ENCODE assay signal across 16 mouse cellular contexts in the genomic region with DNA sequence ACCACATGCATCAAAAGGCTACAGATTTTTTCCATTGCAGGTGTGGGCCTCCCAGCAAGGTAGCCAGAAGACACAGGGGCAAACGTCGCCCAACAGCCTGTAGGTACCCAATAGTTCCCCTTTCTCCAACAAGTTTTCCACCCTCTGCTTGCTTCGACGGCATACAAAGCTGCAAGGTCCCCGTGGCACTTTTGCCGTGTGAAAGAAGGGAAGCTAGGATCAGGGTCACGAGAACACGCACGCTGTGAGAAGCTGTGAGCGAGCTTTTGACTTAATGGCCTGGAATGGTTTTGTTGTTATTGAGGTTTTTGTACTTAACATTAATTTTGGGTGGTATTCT. TPM values are rescaled to one million over a fixed set of nuclear protein-coding genes. Genes with fewer than 3 reads are reported as not detected.
DNase-seq lines count a peak whose midpoint lies in the region; ATAC-seq and TF ChIP-seq lines count a peak whose summit lies in the region.
"Had no signal": no experiment of that assay in that cellular context is flagged by ENCODE, and none has a peak within 500 bp of the region (broad histone marks: within the 10 kb centered on the region; RNA-seq: fewer than 3 reads in every experiment).

No protein-coding gene starts in this region.

- H3K4me2 ChIP-seq in forebrain, postnatal 0 days (ENCODE audit: low read depth) = no peak overlapping the region
- H3K4me2 ChIP-seq in forebrain, embryonic 16.5 days (ENCODE audit: low read length) = no peak overlapping the region
- H3K4me2 ChIP-seq in limb, embryonic 14.5 days (replicated peaks; ENCODE audit: low read depth, low read length, severe bottlenecking) = 0 out of 2 replicates have a peak overlapping the region, but pooled peaks have one; percentile 26

- no peak for DNase-seq in forebrain, embryonic 10.5 days (ENCODE audit: extremely low spot score, low spot score)
- no peak for DNase-seq in forebrain, postnatal 0 days
- no peak for DNase-seq in embryonic facial prominence, embryonic 10.5 days (ENCODE audit: low spot score)
- no peak for DNase-seq in limb, embryonic 14.5 days (ENCODE audit: low spot score)
- DNase-seq in layer of hippocampus, adult 9-11 months = no peak
- DNase-seq in cerebellum, postnatal 14 days = no peak
- DNase-seq in gastrocnemius, postnatal 25 days = no peak
- DNase-seq: cerebellum, adult 11-12 months; kidney, adult 8-10 months; lung, adult 2 months had no signal

- H3K36me3 ChIP-seq in forebrain, embryonic 10.5 days (replicated peaks) = no peaks in the 10 kb centered on the region
- no peaks in the 10 kb centered on the region for H3K36me3 ChIP-seq in forebrain, postnatal 0 days (ENCODE audit: insufficient read depth)
- no peaks in the 10 kb centered on the region for H3K36me3 ChIP-seq in embryonic facial prominence, embryonic 10.5 days (replicated peaks)
- no peaks in the 10 kb centered on the region for H3K36me3 ChIP-seq in forebrain, embryonic 16.5 days (ENCODE audit: control insufficient read depth, insufficient read depth)
- no peaks in the 10 kb centered on the region for H3K36me3 ChIP-seq in limb, embryonic 14.5 days (ENCODE audit: control insufficient read depth, insufficient read depth, low read length)
- H3K36me3 ChIP-seq: heart, embryonic 12.5 days; limb, embryonic 15.5 days had no signal

- ATAC-seq in forebrain, postnatal 0 days = no peak
- 0 out of 2 replicates have a peak, but pooled peaks have one; percentile 2 for ATAC-seq in forebrain, embryonic 16.5 days
- no peak for ATAC-seq in limb, embryonic 14.5 days (ENCODE audit: low FRiP score, low read depth)

- no peaks in the 10 kb centered on the region for H3K9me3 ChIP-seq in forebrain, embryonic 10.5 days
- no peaks in the 10 kb centered on the region for H3K9me3 ChIP-seq in forebrain, postnatal 0 days (ENCODE audit: low read length)
- H3K9me3 ChIP-seq in embryonic facial prominence, embryonic 10.5 days = no peaks in the 10 kb centered on the region
- H3K9me3 ChIP-seq in forebrain, embryonic 16.5 days (ENCODE audit: control insufficient read depth, low read length) = no peaks in the 10 kb centered on the region
- H3K9me3 ChIP-seq in limb, embryonic 14.5 days (ENCODE audit: control insufficient read depth, low read length) = no peaks in the 10 kb centered on the region
- H3K9me3 ChIP-seq: heart, embryonic 12.5 days; limb, embryonic 15.5 days had no signal

- TF ChIP-seq POLR2A in limb, embryonic 14.5 days (IDR thresholded peaks at IDR 0.05; ENCODE audit: borderline replicate concordance, extremely low read depth, insufficient read depth, insufficient read length) = no peak

- H3K4me3 ChIP-seq in forebrain, embryonic 10.5 days = no peak overlapping the region
- H3K4me3 ChIP-seq in forebrain, postnatal 0 days (ENCODE audit: low read depth, low read length) = no peak overlapping the region
- no peak overlapping the region for H3K4me3 ChIP-seq in embryonic facial prominence, embryonic 10.5 days
- no peak overlapping the region for H3K4me3 ChIP-seq in forebrain, embryonic 16.5 days (replicated peaks; ENCODE audit: low read length)
- H3K4me3 ChIP-seq in limb, embryonic 14.5 days (replicated peaks; ENCODE audit: low read length) = no peak overlapping the region
- H3K4me3 ChIP-seq: erythroblast, embryonic 14.5 days; limb, embryonic 15.5 days had no signal

- no peak overlapping the region for H3K9ac ChIP-seq in forebrain, postnatal 0 days
- no peak overlapping the region for H3K9ac ChIP-seq in forebrain, embryonic 16.5 days (replicated peaks; ENCODE audit: low read depth, low read length)
- H3K9ac ChIP-seq in limb, embryonic 14.5 days (ENCODE audit: low read depth, low read length, severe bottlenecking) = no peak overlapping the region
- H3K9ac ChIP-seq: heart, embryonic 12.5 days; limb, embryonic 15.5 days had no signal

- peaks cover 21% of the 10 kb centered on the region for H3K4me1 ChIP-seq in forebrain, embryonic 10.5 days
- H3K4me1 ChIP-seq in forebrain, postnatal 0 days (ENCODE audit: insufficient read depth) = no peaks in the 10 kb centered on the region
- H3K4me1 ChIP-seq in embryonic facial prominence, embryonic 10.5 days = peaks cover 15% of the 10 kb centered on the region
- H3K4me1 ChIP-seq in forebrain, embryonic 16.5 days (replicated peaks; ENCODE audit: control insufficient read depth, insufficient read depth, low read length) = peaks cover 9% of the 10 kb centered on the region
- peaks cover 15% of the 10 kb centered on the region for H3K4me1 ChIP-seq in limb, embryonic 14.5 days (ENCODE audit: control insufficient read depth, insufficient read depth, low read length)

- H3K27me3 ChIP-seq in forebrain, embryonic 10.5 days (ENCODE audit: poor library complexity, severe bottlenecking) = no peaks in the 10 kb centered on the region
- H3K27me3 ChIP-seq in forebrain, postnatal 0 days (ENCODE audit: insufficient read depth, low read length) = no peaks in the 10 kb centered on the region
- H3K27me3 ChIP-seq in embryonic facial prominence, embryonic 10.5 days (replicated peaks; ENCODE audit: low read depth, poor library complexity, severe bottlenecking) = no peaks in the 10 kb centered on the region
- no peaks in the 10 kb centered on the region for H3K27me3 ChIP-seq in forebrain, embryonic 16.5 days (replicated peaks; ENCODE audit: control insufficient read depth, insufficient read depth, low read length)
- H3K27me3 ChIP-seq in limb, embryonic 14.5 days (ENCODE audit: control insufficient read depth, insufficient read depth, low read length) = no peaks in the 10 kb centered on the region
- H3K27me3 ChIP-seq: CH12.LX; heart, embryonic 12.5 days; limb, embryonic 15.5 days had no signal

- H3K27ac ChIP-seq in forebrain, embryonic 10.5 days = peak overlapping the region; percentile 77
- H3K27ac ChIP-seq in forebrain, postnatal 0 days (ENCODE audit: low read depth, low read length) = no peak overlapping the region
- H3K27ac ChIP-seq in embryonic facial prominence, embryonic 10.5 days (replicated peaks) = peak overlapping the region; percentile 63
- no peak overlapping the region for H3K27ac ChIP-seq in forebrain, embryonic 16.5 days (ENCODE audit: low read length)
- 0 out of 2 replicates have a peak overlapping the region, but pooled peaks have one; percentile 26 for H3K27ac ChIP-seq in limb, embryonic 14.5 days (replicated peaks; ENCODE audit: low read depth, low read length)
- H3K27ac ChIP-seq: limb, embryonic 15.5 days had no signal

- WGBS in forebrain, embryonic 10.5 days = 89% methylated on average over 10 of the region's 10 CpGs
- 56% methylated on average over 10 of the region's 10 CpGs for WGBS in forebrain, postnatal 0 days
- WGBS in embryonic facial prominence, embryonic 10.5 days = 82% methylated on average over 10 of the region's 10 CpGs
- WGBS in forebrain, embryonic 16.5 days = 53% methylated on average over 10 of the region's 10 CpGs
- WGBS in limb, embryonic 14.5 days = 81% methylated on average over 10 of the region's 10 CpGs

- TF ChIP-seq CTCF in forebrain, postnatal 0 days (IDR thresholded peaks at IDR 0.05; ENCODE audit: low read depth) = no peak

RNA-seq across cellular contexts. Expression of gene Slc2a12, which starts 14.5 kb away (rescaled TPM):
- 1.4 and 1.5 TPM in 2 replicates for polyA plus RNA-seq in forebrain, embryonic 10.5 days (2016; fragmentation: Nextera tagmentation; extraction: Ambion mirVana)
- 5.5 and 7.3 TPM in 2 replicates for total RNA-seq in forebrain, postnatal 0 days (2014; rRNA removed)
- 4.6 and 6.6 TPM in 2 replicates for polyA plus RNA-seq in forebrain, postnatal 0 days (2015; fragmentation: Nextera tagmentation; extraction: Ambion mirVana)
- 1.2 and 1.7 TPM in 2 replicates for polyA plus RNA-seq in embryonic facial prominence, embryonic 10.5 days (2016; fragmentation: Nextera tagmentation; extraction: Ambion mirVana)
- polyA plus RNA-seq in forebrain, embryonic 16.5 days (2015; fragmentation: Nextera tagmentation; extraction: Ambion mirVana) = 4.2 and 5.0 TPM in 2 replicates
- 1.7 and 2.3 TPM in 2 replicates for polyA plus RNA-seq in limb, embryonic 14.5 days (2012; rRNA removed)
- polyA plus RNA-seq in limb, embryonic 14.5 days (2014; fragmentation: Nextera tagmentation; extraction: Ambion mirVana) = 2.1 and 2.9 TPM in 2 replicates
- total RNA-seq in gastrocnemius, postnatal 25 days (2021) = 10 to 100 TPM in 1 of 2 experiments, 1 to 10 TPM in 1; 9.9 to 11.6 TPM
- total RNA-seq: common myeloid progenitor, adult 5-6 weeks had no signal
- polyA plus RNA-seq: erythroblast, embryonic 14.5 days had no signal

Comparison
In these comparisons a context has a peak if more than half of its experiments do, and no peak if none do; other contexts are left out.
1. H3K27ac ChIP-seq: peak in forebrain, embryonic 10.5 days (single experiment), embryonic facial prominence, embryonic 10.5 days (single experiment) and limb, embryonic 14.5 days (single experiment); none in forebrain, postnatal 0 days (single experiment) and forebrain, embryonic 16.5 days (single experiment).